Mouse (Mus musculus) spleen, adult 2 months (tissue): Measurements from ENCODE around the gene Pcgf1.

ENCODE experiments used
- CTCF ChIP-seq: fragments of 200-500 bp; IDR thresholded peaks from 2 replicates; pipeline ENCODE4 v1.5.1; 2011; ENCODE audit warnings: mild to moderate bottlenecking, inconsistent platforms; ENCODE audit not compliant: insufficient read depth, insufficient read length, insufficient replicate concordance; ENCODE audit errors: extremely low read depth
- POLR2A ChIP-seq: fragments of 200-500 bp; IDR thresholded peaks from 2 replicates; pipeline ENCODE4 v1.6.1; 2011; ENCODE audit warnings: low read depth, low read length, inconsistent platforms

DNA sequence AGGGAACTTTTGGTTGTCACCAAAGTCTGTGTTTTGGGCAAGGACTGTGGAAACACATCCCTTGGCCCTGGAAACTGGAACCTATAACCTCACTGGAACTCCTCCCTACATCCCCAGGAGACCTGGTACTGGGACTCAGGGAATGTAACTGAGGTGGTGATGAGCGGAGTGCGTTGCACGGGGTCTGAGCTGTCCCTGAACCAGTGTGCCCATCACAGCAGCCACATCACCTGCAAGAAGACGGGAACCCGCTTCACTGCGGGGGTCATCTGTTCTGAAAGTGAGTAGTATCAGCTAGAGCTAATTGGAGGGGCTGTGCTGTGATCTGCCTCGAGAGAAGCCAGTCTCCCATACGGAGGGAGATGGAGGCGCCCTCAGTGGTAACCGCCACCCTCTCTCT, 28.3 kb upstream of the Pcgf1 start:
- TF ChIP-seq CTCF (no peak), POLR2A (no peak)
